ENCODE assay signal across 21 mouse cellular contexts in the genomic region with DNA sequence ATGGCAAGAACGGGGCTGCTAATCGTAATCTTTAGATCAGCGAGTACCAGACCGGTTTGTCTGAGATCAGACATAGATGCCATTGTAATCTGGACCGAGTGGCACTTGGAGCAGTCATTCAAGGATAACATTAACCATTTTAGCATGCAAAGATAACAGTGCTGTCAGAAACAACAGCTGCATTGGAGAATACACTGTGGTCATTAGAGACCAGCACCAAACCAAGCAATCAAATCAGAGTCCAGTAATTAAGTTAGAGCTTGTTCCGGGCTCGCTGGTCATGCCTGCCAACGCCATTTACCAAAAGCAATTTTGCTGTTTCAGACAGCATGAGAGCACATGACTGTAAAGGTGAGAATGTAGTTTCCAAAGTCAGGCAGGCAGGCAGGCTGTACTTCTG. TPM values are rescaled to one million over a fixed set of nuclear protein-coding genes. Genes with fewer than 3 reads are reported as not detected.
DNase-seq lines count a peak whose midpoint lies in the region; ATAC-seq and TF ChIP-seq lines count a peak whose summit lies in the region.
"Had no signal": no experiment of that assay in that cellular context is flagged by ENCODE, and none has a peak within 500 bp of the region (broad histone marks: within the 10 kb centered on the region; RNA-seq: fewer than 3 reads in every experiment).

No protein-coding gene starts in this region.

- ATAC-seq in forebrain, embryonic 16.5 days = 0 out of 2 replicates have a peak, but pooled peaks have one; percentile 15
- ATAC-seq in forebrain, embryonic 11.5 days (replicated peaks; ENCODE audit: low FRiP score) = no peak
- ATAC-seq in limb, embryonic 14.5 days (ENCODE audit: low FRiP score, low read depth) = no peak
- ATAC-seq: inflammation-experienced regulatory T-cells, adult 6 months; lung, postnatal 0 days had no signal

- DNase-seq in forebrain, embryonic 11.5 days (ENCODE audit: low spot score) = no peak
- no peak for DNase-seq in limb, embryonic 14.5 days (ENCODE audit: low spot score)
- no peak for DNase-seq in limb, embryonic 10.5 days (ENCODE audit: low spot score)
- no peak for DNase-seq in embryonic facial prominence, embryonic 10.5 days (ENCODE audit: low spot score)
- DNase-seq in gastrocnemius, postnatal 4 days (ENCODE audit: low spot score in 2 of 2) = no peak
- DNase-seq: adrenal gland, postnatal 36 days; cerebellum, adult 18-20 months; cerebellum, postnatal 25 days; embryo, embryonic 11 days; heart, adult 2 months; heart, postnatal 36 days; kidney, postnatal 4 days had no signal

- no peak overlapping the region for H3K9ac ChIP-seq in forebrain, embryonic 16.5 days (replicated peaks; ENCODE audit: low read depth, low read length)
- no peak overlapping the region for H3K9ac ChIP-seq in forebrain, embryonic 11.5 days (ENCODE audit: low read length)
- no peak overlapping the region for H3K9ac ChIP-seq in limb, embryonic 14.5 days (ENCODE audit: low read depth, low read length, severe bottlenecking)
- H3K9ac ChIP-seq: kidney, embryonic 15.5 days; limb, embryonic 13.5 days; liver, embryonic 15.5 days; midbrain, embryonic 15.5 days; stomach, embryonic 15.5 days had no signal

- 41% methylated on average over 8 of the region's 8 CpGs for WGBS in forebrain, embryonic 16.5 days
- WGBS in forebrain, embryonic 11.5 days = 76% methylated on average over 8 of the region's 8 CpGs
- WGBS in limb, embryonic 14.5 days = 62% methylated on average over 8 of the region's 8 CpGs
- 87% methylated on average over 8 of the region's 8 CpGs for WGBS in limb, embryonic 10.5 days
- WGBS in embryonic facial prominence, embryonic 10.5 days = 72% methylated on average over 8 of the region's 8 CpGs

- H3K27ac ChIP-seq in forebrain, embryonic 16.5 days (ENCODE audit: low read length) = no peak overlapping the region
- H3K27ac ChIP-seq in forebrain, embryonic 11.5 days (ENCODE audit: low read depth, low read length) = no peak overlapping the region
- 0 out of 2 replicates have a peak overlapping the region, but pooled peaks have one; percentile 48 for H3K27ac ChIP-seq in limb, embryonic 14.5 days (replicated peaks; ENCODE audit: low read depth, low read length)
- H3K27ac ChIP-seq in limb, embryonic 10.5 days = no peak overlapping the region
- H3K27ac ChIP-seq in embryonic facial prominence, embryonic 10.5 days (replicated peaks) = peak overlapping the region; percentile 53
- H3K27ac ChIP-seq in embryonic fibroblast, embryonic 13.5 days (ENCODE audit: insufficient read depth, low read length) = peak overlapping the region; percentile 30
- H3K27ac ChIP-seq: heart, adult 2 months; kidney, embryonic 15.5 days; liver, embryonic 15.5 days; midbrain, embryonic 15.5 days; stomach, embryonic 15.5 days had no signal

- no peak overlapping the region for H3K4me3 ChIP-seq in forebrain, embryonic 16.5 days (replicated peaks; ENCODE audit: low read length)
- no peak overlapping the region for H3K4me3 ChIP-seq in forebrain, embryonic 11.5 days (ENCODE audit: low read depth, low read length)
- H3K4me3 ChIP-seq in limb, embryonic 14.5 days (replicated peaks; ENCODE audit: low read length) = no peak overlapping the region
- H3K4me3 ChIP-seq in limb, embryonic 10.5 days = no peak overlapping the region
- no peak overlapping the region for H3K4me3 ChIP-seq in embryonic facial prominence, embryonic 10.5 days
- no peak overlapping the region for H3K4me3 ChIP-seq in embryonic fibroblast, embryonic 13.5 days (ENCODE audit: insufficient read depth, low read length)
- H3K4me3 ChIP-seq: heart, adult 2 months; kidney, embryonic 15.5 days; limb, embryonic 13.5 days; liver, embryonic 15.5 days; midbrain, embryonic 15.5 days; stomach, embryonic 15.5 days had no signal

- H3K4me2 ChIP-seq in forebrain, embryonic 16.5 days (ENCODE audit: low read length) = no peak overlapping the region
- H3K4me2 ChIP-seq in forebrain, embryonic 11.5 days (ENCODE audit: low read depth, low read length, severe bottlenecking) = no peak overlapping the region
- no peak overlapping the region for H3K4me2 ChIP-seq in limb, embryonic 14.5 days (replicated peaks; ENCODE audit: low read depth, low read length, severe bottlenecking)
- H3K4me2 ChIP-seq: kidney, embryonic 15.5 days; limb, embryonic 13.5 days; liver, embryonic 15.5 days; midbrain, embryonic 15.5 days; stomach, embryonic 15.5 days had no signal

- H3K27me3 ChIP-seq in forebrain, embryonic 16.5 days (replicated peaks; ENCODE audit: control insufficient read depth, insufficient read depth, low read length) = no peaks in the 10 kb centered on the region
- no peaks in the 10 kb centered on the region for H3K27me3 ChIP-seq in forebrain, embryonic 11.5 days (ENCODE audit: control insufficient read depth, insufficient read depth, low read length)
- no peaks in the 10 kb centered on the region for H3K27me3 ChIP-seq in limb, embryonic 14.5 days (ENCODE audit: control insufficient read depth, insufficient read depth, low read length)
- H3K27me3 ChIP-seq in limb, embryonic 10.5 days (ENCODE audit: low read depth, poor library complexity, severe bottlenecking) = no peaks in the 10 kb centered on the region
- H3K27me3 ChIP-seq in embryonic facial prominence, embryonic 10.5 days (replicated peaks; ENCODE audit: low read depth, poor library complexity, severe bottlenecking) = no peaks in the 10 kb centered on the region
- H3K27me3 ChIP-seq: kidney, embryonic 15.5 days; limb, embryonic 13.5 days; liver, embryonic 15.5 days; midbrain, embryonic 15.5 days; stomach, embryonic 15.5 days had no signal

- H3K9me3 ChIP-seq in forebrain, embryonic 16.5 days (ENCODE audit: control insufficient read depth, low read length) = no peaks in the 10 kb centered on the region
- no peaks in the 10 kb centered on the region for H3K9me3 ChIP-seq in forebrain, embryonic 11.5 days (ENCODE audit: control insufficient read depth, low read length)
- no peaks in the 10 kb centered on the region for H3K9me3 ChIP-seq in limb, embryonic 14.5 days (ENCODE audit: control insufficient read depth, low read length)
- H3K9me3 ChIP-seq in limb, embryonic 10.5 days (replicated peaks) = no peaks in the 10 kb centered on the region
- H3K9me3 ChIP-seq in embryonic facial prominence, embryonic 10.5 days = no peaks in the 10 kb centered on the region
- H3K9me3 ChIP-seq: kidney, embryonic 15.5 days; limb, embryonic 13.5 days; liver, embryonic 15.5 days; midbrain, embryonic 15.5 days; stomach, embryonic 15.5 days had no signal

- no peak for TF ChIP-seq POLR2A in limb, embryonic 14.5 days (IDR thresholded peaks at IDR 0.05; ENCODE audit: borderline replicate concordance, extremely low read depth, insufficient read depth, insufficient read length)
- TF ChIP-seq POLR2A in embryonic fibroblast, embryonic 13.5 days (IDR thresholded peaks at IDR 0.05; ENCODE audit: low read depth, low read length) = no peak

- H3K36me3 ChIP-seq in forebrain, embryonic 16.5 days (ENCODE audit: control insufficient read depth, insufficient read depth) = no peaks in the 10 kb centered on the region
- no peaks in the 10 kb centered on the region for H3K36me3 ChIP-seq in forebrain, embryonic 11.5 days (ENCODE audit: control insufficient read depth, insufficient read depth, low read length)
- no peaks in the 10 kb centered on the region for H3K36me3 ChIP-seq in limb, embryonic 14.5 days (ENCODE audit: control insufficient read depth, insufficient read depth, low read length)
- H3K36me3 ChIP-seq in limb, embryonic 10.5 days = no peaks in the 10 kb centered on the region
- H3K36me3 ChIP-seq in embryonic facial prominence, embryonic 10.5 days (replicated peaks) = no peaks in the 10 kb centered on the region
- H3K36me3 ChIP-seq: kidney, embryonic 15.5 days; limb, embryonic 13.5 days; liver, embryonic 15.5 days; midbrain, embryonic 15.5 days; stomach, embryonic 15.5 days had no signal

- peaks cover 5% of the 10 kb centered on the region; the same call in 1 of the 2 replicates for H3K4me1 ChIP-seq in forebrain, embryonic 16.5 days (replicated peaks; ENCODE audit: control insufficient read depth, insufficient read depth, low read length)
- no peaks in the 10 kb centered on the region for H3K4me1 ChIP-seq in forebrain, embryonic 11.5 days (replicated peaks; ENCODE audit: control insufficient read depth, insufficient read depth, low read length)
- peaks cover 3% of the 10 kb centered on the region; the same call in 1 of the 2 replicates for H3K4me1 ChIP-seq in limb, embryonic 14.5 days (ENCODE audit: control insufficient read depth, insufficient read depth, low read length)
- 0 out of 2 replicates have a peak, but pooled peaks cover 3% of the 10 kb centered on the region for H3K4me1 ChIP-seq in limb, embryonic 10.5 days
- H3K4me1 ChIP-seq in embryonic facial prominence, embryonic 10.5 days = peaks cover 10% of the 10 kb centered on the region
- 0 out of 2 replicates have a peak, but pooled peaks cover 7% of the 10 kb centered on the region for H3K4me1 ChIP-seq in embryonic fibroblast, embryonic 13.5 days (ENCODE audit: control insufficient read depth, insufficient read depth, low read length)
- H3K4me1 ChIP-seq: liver, embryonic 15.5 days; midbrain, embryonic 15.5 days had no signal

- TF ChIP-seq CTCF in embryonic fibroblast, embryonic 13.5 days (IDR thresholded peaks at IDR 0.05; ENCODE audit: borderline replicate concordance, insufficient read depth, low read length) = no peak

RNA-seq across cellular contexts. Expression of a gene that starts 50.1 kb away (rescaled TPM):
- 8.8 and 10.2 TPM in 2 replicates for polyA plus RNA-seq in forebrain, embryonic 16.5 days (2015; fragmentation: Nextera tagmentation; extraction: Ambion mirVana)
- polyA plus RNA-seq in forebrain, embryonic 11.5 days (2014; fragmentation: Nextera tagmentation; extraction: Ambion mirVana) = 26.1 and 27.0 TPM in 2 replicates
- 36.6 and 39.7 TPM in 2 replicates for polyA plus RNA-seq in limb, embryonic 14.5 days (2012; rRNA removed)
- polyA plus RNA-seq in limb, embryonic 14.5 days (2014; fragmentation: Nextera tagmentation; extraction: Ambion mirVana) = 40.2 and 43.0 TPM in 2 replicates
- polyA plus RNA-seq in limb, embryonic 10.5 days (2016; fragmentation: Nextera tagmentation; extraction: Ambion mirVana) = 12.2 and 16.6 TPM in 2 replicates
- polyA plus RNA-seq in embryonic facial prominence, embryonic 10.5 days (2016; fragmentation: Nextera tagmentation; extraction: Ambion mirVana) = 13.6 and 16.6 TPM in 2 replicates
- polyA plus RNA-seq in embryonic fibroblast, embryonic 13.5 days (2011; ENCODE audit: insufficient read length, low read depth, missing spikeins) = 105 and 138 TPM in 2 replicates
- total RNA-seq in gastrocnemius, postnatal 4 days (2021) = 10 to 100 TPM; 77.1 to 88.5 TPM

Comparison
In these comparisons a context has a peak if more than half of its experiments do, and no peak if none do; other contexts are left out.
1. H3K27ac ChIP-seq: peak in limb, embryonic 14.5 days (single experiment), embryonic facial prominence, embryonic 10.5 days (single experiment) and embryonic fibroblast, embryonic 13.5 days (single experiment); none in forebrain, embryonic 16.5 days (single experiment), forebrain, embryonic 11.5 days (single experiment) and limb, embryonic 10.5 days (single experiment).